Mouse (Mus musculus): ENCODE measurements around the gene Ggt5. TPM values are rescaled to one million over a fixed set of nuclear protein-coding genes. Genes with fewer than 3 reads are reported as not detected.

Ggt5 gene
- total RNA-seq, 2 experiments from 2014 or later = 1.6 to 2.1 TPM

DNA sequence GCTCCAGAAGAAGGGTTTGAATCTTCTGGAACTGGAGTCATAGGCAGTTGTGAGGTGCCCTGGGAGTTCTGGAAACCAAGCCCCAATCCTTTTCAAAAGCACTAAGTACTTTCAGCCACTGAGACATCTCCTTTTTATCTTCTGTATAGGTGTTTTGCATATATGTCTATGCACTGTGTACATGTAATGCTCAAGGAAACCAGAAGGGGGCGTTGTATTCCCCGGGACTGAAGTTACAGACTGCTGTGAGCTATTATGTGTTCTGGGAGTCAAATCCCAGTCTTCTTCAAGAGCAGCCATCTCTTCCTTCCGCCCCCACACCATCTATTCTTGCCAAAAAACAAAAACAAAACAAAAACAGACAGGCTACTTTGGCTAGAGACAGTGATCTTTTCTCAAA, 31.7 kb downstream of the Ggt5 start:
- DNase-seq (ENCODE audit: low spot score in 2 of 2) = no peak

DNA sequence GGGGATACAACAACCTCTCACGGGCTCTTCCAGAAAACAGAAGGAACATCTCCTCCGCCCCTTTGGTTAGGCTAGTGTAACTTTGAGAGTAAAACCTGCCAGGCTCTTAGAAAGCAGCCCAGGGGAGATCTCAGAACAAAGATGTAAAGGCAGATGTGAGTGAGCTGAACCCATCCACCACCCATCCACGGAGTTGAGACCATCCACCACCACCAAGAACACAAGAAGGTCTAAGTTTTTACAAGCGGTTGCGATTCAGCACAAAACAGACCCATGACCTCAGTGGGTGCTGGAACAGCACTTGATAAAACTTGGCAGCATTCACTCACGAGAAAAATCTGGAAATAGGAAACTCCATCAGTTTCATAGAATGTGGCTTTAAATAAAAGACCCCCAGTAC, 36.8 kb downstream of the Ggt5 start:
- no peak for DNase-seq (ENCODE audit: low spot score in 2 of 2)

DNA sequence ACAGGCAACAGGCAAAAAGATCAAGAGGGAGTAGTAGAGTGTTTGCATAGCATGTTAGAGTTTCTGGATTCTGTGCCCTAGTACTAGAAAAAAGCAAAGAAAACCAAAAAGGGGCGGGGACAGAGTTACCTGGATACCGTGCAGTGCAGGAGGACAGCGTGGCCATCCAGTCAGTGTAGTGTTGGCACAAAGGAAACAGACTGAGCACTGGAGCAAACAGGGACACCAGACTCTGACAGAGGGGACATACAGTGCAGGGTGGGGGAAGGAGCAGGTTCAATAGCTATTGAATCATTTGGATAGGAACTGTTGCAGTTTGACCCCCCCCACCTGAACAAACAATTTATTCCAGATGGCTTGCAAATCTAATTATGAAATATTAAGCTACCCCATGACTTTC, 37.9 kb downstream of the Ggt5 start:
- no peak for DNase-seq (ENCODE audit: low spot score in 2 of 2)

DNA sequence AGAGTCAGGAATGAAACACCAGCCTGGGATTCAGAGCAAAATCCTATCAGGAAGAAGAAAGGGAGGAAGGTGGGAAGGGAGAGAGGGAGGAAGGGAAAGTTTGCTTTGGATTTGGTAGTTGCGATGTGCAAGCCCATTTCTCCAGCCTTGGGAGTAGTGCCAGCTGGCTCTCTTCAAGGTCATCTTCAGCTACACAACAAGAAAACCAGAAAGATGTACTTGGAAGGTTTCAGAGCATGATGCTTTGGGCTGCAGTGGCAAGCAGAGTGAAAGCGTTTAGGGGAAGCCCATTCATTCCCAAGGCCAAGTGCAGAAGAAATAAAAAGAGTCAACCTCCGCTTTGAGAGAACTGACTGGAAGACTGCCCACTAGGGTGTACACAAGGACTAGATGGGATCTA, 38.4 kb downstream of the Ggt5 start:
- DNase-seq (ENCODE audit: low spot score in 2 of 2) = no peak

DNA sequence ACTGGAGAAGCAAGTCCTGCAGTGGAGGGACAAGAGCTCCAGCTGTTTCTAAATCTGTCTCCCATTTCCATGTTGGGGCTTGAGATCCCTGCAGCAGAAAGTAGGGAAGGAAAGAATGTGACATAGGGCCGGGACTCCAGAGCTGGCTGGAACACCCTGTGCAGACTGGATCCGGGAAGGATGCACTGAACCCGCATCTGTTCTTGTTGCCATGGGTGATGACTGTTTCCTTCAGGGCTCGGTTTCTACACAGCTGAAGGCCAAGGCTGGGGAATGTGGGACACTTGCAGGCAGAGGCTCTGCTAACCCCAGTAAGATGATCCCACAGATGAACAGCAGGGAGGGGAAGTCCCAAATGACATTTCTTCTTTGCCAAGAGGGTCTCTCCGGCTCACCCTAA, 43.5 kb downstream of the Ggt5 start:
- peak in 1 of 2 experiments; percentile 62 for DNase-seq (ENCODE audit: low spot score in 2 of 2)

DNA sequence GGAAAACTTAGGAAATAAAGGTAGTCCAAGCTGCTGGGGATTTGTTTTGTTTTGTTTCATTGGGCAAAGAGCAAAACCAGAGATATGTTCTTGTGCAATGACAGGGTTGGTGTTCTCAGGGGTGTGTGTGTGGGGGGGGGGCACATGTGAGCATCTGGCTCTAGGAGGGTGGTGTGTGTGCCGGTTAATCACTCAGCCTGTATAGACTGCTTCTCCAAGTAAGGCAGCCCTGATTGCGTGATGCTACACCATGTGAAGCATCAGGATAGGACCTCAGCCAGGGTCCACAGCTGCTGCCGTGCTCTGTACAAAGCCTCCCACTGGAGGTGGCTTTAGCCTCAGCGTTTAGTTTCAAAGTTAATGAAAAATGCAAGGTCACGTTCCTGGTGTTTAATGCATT, 43.9 kb downstream of the Ggt5 start:
- no peak for DNase-seq (ENCODE audit: low spot score in 2 of 2)

DNA sequence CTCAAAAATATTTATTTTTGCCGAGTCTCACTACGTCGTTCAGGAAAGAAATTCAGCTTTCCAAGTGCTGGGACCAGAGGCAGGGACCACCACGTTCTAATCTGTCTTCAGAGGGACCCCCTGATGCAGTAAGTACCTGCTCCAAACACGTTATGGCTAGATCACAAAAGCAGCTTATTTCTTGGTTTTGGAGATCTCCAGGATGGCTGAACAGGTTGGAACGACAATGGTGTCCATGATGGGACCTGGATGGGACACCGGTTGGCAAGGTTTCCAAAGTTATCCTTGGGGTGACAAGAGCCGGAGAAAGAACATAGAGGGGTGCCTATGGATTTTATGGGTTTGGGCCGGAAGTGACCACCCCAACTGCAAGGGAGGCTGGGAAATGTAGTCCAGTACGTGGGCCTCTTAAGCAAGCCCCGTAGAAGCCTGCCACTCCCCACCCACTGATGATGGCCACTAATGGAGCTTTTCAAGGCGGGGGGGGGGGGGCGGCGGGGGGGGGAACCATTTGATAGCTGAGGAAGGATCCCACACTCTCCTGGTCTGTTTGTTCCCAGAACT, 44.5 kb downstream of the Ggt5 start:
- no peak for DNase-seq (ENCODE audit: low spot score in 2 of 2)

DNA sequence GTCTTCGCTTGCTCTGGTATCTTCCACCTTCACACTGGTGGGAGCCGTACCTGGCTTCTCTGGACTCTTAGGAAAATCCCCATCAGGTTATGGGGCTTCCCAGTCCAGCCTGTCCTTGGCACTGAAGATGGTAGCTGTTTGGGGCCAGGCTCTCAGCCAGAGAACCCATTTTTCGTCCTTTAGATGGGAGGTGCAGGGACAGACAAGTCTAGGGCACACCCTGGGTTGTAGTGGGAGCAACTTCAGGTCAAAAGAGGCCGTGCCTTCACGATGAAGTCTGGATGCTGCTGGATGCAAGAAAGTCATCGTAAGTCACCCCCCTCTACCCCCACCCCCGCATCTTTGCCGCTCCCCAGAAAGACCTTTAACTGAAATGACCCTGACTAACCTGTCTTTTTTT, 45.5 kb downstream of the Ggt5 start:
- DNase-seq (ENCODE audit: low spot score in 2 of 2) = no peak

DNA sequence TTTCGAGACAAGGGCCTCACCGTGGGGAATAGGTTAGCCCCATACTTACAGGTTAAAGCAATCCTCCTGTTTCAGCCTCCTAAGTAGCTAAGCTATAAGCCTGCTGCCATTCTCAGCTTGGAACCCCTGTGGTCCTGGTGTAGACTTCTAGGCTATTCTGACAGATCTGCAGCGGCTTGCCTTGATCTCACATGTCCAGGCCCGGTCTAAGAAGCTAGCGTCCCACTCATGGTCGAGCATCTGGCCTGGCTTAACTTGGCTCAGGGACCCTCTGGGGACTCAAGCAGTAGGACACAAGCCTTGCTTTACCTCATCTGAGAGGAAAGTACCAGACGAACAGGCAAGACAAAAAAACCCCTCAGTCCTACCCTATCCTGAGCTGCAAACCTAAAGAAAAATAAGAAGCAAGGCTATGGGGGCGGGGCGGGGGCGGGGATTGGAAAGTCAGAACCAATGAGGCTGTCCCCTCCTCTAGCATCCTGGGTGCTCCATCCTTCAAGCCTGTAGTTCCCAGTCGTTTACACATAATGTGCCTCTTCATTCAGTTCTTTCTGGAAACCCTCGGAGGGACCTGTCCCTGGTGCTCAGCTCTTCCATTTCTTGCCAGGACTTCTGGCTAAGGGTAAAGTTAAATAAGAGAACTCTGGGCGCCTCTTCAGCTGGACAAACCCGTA, 46.0 kb downstream of the Ggt5 start:
- no peak for DNase-seq (ENCODE audit: low spot score in 2 of 2)

DNA sequence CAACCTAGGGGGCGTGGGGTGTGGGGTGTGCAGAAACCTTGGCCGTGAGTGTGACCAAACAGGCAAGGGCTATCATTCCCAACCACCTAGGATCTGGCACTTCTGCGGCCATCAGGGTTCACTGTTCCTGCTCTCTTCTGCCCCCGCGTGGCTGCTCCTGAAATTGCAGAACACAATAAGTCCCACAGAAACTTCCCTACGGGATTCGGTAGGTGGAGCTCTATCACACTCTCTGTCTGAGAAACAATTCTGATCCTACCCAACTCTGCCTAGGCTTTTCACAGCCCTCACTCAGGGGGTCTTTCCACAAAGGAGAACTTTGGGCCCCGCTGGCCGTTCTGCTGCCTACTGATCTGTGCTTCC, 46.5 kb downstream of the Ggt5 start:
- peak; percentile 66 to 93 for DNase-seq (ENCODE audit: low spot score in 2 of 2)

DNA sequence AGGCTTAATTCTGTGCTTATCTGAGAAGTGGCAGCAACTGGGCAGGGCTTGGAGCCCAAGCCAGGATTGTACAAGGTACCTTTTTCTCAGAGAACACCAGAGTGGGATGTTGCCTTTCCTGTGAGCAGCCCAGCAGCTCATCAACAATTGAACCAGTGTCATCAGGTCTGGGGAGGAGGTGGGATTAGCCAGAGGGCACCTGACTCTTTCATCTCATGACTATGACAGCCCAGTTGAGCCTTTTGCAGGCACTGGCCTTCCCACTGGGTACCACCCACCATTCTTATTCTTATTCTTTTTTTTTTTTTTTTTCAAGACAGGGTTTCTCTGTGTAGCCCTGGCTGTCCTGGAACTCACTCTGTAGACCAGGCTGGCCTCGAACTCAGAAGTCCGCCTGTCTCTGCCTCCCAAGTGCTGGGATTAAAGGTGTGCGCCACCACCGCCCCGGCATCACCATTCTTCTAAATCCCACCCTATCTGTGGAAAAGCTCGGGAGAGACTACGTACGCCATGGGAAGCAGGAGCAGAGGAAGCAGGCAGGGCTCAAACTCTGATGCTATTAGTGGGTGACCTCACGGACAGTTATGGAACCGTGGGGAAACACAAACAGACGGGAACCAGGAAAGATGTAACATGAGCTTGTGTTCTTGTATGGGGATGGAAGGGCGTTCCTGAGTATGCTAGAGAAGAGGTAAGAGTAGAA, 47.1 kb downstream of the Ggt5 start:
- no peak for DNase-seq (ENCODE audit: low spot score in 2 of 2)

DNA sequence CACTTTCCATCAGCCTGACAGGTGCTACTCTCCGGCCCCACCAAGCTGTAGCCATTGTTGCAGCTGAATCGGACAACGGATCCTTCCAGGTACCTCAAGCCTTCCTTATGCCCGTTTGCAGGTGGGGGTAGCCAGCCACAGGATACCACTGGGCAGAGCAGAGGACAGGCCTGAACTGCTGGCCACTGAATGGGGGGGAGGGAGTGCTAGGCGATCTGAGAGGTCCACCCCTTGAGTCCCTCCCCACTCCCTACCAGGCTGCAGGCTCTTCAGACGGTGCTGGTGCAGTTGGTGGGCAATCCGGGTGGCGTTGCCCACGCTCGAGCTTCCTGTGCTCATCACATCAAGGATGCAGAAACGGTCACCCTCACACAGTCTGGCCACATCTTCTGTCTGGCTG, 48.6 kb downstream of the Ggt5 start:
- no peak for DNase-seq (ENCODE audit: low spot score in 2 of 2)

DNA sequence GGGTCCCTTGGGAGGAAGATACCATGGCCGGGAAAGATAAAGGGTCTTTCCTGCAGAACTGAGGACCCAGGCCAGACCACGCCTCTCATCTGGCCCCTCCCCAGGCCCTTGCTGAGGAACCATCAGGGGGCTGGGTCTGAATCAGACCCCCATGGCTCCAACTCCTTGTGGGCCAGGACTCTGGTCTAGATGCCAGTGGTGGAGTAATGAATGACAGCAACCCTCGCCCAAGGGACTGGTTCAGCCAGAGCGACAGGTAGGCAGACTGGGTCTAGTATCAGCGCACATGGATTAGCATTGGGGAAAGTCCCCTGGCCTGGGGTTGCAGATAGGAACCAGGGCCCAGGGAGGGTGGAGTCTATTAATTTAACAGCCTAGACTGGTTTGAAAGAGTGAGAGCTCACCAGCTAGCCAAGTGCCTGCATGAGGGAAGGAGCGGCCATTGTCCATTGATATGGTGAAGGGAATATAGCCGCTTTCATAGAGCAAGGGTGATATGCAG, 52.6 kb downstream of the Ggt5 start:
- DNase-seq (ENCODE audit: low spot score in 2 of 2) = no peak

DNA sequence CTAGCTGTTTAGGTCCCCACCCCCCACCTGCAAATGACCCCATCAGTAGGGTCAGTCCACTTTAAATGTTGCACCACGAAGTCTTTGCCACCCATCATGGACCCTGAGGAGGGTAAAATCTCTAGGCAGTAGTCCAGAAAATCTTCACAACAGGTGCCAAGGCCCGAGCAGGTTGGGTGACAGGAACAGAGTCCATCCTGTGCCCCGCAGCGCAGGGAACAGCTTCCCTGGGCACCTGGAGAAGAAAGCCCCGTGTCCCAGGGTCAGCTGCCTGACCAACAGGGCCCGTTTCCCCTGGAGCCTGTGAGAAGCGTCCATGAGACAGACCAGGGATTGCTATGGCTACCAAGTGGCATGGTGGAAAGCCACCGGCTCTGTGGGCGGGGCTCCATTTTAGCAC, 53.3 kb downstream of the Ggt5 start:
- no peak for DNase-seq (ENCODE audit: low spot score in 2 of 2)

DNA sequence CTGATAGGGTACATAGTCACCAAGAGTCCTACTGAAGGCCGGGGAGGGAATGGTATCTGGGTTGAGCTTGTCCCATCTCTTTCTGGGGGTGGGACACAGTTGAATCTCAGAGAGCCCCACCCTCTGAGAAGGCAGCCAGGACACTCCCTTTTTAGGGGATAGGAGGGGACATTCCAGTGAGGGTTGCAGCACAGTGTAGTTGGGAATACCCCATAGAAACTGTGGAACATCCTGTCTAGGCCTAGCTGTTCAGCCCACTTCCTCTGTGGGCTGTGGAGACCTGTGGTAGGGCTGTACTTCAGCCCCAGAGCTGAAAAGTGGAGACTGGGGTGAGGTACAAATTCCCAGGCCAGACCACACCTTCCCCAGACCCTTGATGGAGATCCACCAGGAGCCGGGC, 53.8 kb downstream of the Ggt5 start:
- no peak for DNase-seq (ENCODE audit: low spot score in 2 of 2)

DNA sequence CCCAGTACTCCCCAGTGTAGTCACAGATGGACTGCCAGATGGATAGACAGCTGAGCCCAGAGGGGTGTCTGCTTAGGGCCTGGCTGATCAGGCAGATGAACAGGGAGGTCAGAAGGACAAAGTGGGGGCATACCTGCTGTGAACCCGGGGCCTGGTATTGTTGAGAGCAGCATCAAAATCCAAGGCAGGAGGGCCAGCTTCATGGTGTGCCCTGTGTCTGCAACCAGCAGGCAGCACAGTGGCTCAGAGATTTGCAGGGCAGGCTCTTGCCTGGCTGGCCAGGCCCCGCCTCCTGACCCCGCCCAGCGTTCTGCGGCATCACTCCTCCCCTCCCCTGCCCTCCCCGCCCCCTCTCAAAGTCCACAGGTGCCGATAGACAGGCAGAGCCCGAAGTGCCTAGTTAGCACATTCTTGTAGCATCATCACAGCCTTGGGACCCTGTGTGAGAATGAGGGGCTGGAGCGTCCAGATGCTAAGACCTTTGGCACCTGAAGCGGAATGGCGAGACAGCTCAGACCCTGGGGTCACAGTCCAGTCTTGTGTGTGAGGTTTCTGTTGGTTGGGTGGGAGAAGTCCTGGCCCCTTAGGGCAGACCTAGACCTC, 54.7 kb downstream of the Ggt5 start, which contains the start of gene Susd2:
TSS of gene Susd2 (minus strand) at position 268 of the 603 bp plus-strand sequence.
- no peak for DNase-seq (ENCODE audit: low spot score in 2 of 2)

DNA sequence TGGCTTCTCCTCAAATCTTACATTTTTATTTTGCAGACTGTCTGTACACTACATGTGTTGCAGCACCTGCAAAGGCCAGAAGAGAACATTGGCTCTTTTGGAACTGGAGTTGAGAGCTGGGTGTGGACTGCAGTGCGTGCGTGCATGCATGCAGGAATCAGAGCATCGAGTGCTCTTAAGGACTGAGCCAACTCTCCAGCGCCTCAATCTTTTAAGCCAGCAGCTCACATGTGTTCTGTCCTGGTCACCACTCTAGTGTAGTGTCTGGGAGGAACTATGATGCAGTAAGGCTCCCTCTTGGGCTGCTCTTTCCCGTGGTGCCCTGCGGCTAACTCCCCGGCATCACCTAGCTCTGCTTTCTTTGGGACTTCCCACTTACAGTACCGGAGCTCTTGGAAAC, 56.5 kb downstream of the Ggt5 start:
- DNase-seq (ENCODE audit: low spot score in 2 of 2) = no peak

DNA sequence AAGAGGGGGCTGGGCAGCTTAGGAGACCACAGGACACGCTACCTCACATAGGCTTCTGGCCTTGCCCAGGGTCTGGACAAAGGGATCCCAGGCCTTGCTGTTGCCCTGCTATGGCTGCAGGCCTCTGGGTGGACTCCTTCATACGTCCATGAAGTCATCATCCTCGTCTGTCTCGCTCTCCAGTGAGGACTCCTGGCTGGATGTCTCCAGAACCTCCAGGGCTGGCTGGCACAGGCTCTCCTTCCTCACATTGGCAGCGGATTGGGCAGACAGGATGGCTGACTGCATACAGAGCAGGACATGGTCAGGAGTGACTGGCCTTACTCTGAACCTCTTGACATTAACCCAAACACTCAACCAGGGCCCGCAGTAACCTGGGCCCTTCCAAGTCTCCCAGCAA, 57.3 kb downstream of the Ggt5 start:
- no peak for DNase-seq (ENCODE audit: low spot score in 2 of 2)

DNA sequence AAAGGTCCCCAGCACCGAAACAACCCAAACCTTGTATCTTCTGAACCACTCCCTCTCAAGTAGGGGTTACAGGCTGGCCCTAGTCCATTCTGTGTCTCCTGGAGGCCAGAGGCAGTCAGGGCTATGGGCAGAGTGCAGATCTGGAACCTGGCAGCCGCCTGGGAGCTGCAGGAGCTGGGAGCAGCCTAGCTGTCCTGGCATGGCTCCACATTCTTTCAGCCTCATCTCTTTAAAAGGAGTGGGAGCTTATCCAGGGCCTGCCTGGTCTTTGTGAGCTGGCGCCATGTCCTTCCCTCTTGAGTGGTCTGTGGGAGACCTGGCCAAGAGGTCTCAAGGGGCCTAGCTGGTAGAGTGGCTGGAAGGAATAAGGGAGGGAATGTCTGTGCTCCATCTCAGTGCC, 58.2 kb downstream of the Ggt5 start:
- peak; percentile 28 to 47 for DNase-seq (ENCODE audit: low spot score in 2 of 2)

DNA sequence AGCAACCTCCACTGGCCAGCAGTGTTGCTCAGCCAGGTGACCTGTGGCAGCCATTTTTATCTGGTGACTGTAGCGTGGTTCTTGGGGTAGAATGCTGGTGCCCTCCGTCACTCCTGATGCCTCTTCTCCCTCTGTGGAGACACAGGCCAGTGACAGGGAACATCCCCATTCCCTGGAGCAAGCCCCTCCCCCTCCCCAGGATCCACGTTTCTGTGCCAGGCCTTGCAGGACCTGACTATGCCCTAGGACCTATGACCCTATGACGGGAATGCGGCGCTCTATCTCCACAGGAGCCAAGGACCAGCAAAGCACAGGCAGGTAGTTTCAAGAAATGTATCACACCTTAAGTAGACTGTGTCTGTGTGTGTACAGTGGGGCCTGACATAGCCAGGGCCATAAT, 59.0 kb downstream of the Ggt5 start:
- DNase-seq (ENCODE audit: low spot score in 2 of 2) = no peak

DNA sequence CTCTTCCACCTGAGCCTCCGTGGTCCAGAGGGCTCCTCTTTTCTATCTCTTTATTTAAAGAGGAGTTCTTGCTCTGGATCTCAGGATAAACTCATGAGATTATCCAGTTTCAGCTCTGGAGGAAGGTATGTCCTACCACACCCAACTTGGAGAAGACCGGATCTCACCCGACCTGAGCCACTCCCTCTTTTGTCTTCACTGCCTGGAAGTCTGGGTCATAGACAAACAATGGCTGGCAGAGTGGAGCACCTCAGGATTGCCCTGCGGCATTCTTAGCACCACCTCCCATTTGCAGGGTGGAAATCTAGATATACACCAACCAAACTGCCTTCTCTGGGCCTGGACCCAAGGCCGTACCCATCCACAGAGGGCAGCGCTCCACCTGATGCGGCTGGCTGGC, 59.9 kb downstream of the Ggt5 start:
- no peak for DNase-seq (ENCODE audit: low spot score in 2 of 2)

DNA sequence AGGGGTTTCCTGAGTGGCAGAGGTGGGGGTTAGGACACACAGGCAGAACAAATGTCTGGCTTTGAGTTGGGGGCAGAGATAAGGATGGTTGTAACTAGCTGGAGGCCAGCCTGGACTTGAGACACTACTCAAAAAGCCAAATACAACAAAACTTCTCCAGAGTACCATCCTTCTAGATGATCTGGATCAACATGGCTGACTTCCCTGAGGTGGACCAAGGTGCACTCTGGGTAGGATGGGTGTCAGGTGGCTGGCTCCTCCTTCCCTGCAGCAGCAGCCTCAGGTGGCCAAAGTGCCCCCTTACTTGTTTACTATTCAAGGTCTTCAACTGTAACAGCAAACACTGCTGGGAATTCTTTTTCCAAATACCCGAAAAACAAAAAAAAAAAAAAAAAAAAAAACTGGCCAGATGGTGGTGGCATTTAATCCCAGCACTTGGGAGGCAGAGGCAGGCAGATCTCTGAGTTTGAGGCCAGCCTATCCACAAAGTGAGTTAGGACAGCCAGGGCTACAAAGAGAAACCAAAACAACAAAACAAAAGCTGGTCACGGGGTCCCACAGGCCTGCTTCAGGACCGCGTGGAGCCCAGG, 60.4 kb downstream of the Ggt5 start:
- no peak for DNase-seq (ENCODE audit: low spot score in 2 of 2)

Measured in layer of hippocampus, adult 18-20 months (tissue).